Mouse (Mus musculus) heart, postnatal 25 days (tissue): Measurements from ENCODE around the gene Rubcnl. TPM values are rescaled to one million over a fixed set of nuclear protein-coding genes. Genes with fewer than 3 reads are reported as not detected.

Experiments
- DNase-seq: peaks from one replicate; pipeline ENCODE4 v3.0.0; 2022; ENCODE audit warnings: low spot score
- intact Hi-C: fragments of 180-260 bp; cut with DNase I; formaldehyde crosslinking; loops from one replicate; pipeline ENCODE4 v1.15.1; 2025
- total RNA-seq, 2 experiments: library from RNA; stranded (reverse); gene quantifications; 2 replicates each; pipeline ENCODE4 v1.2.3; 2021

The Rubcnl gene
- total RNA-seq, 2 experiments from 2014 or later: 0.49 to 1.1 TPM

DNA sequence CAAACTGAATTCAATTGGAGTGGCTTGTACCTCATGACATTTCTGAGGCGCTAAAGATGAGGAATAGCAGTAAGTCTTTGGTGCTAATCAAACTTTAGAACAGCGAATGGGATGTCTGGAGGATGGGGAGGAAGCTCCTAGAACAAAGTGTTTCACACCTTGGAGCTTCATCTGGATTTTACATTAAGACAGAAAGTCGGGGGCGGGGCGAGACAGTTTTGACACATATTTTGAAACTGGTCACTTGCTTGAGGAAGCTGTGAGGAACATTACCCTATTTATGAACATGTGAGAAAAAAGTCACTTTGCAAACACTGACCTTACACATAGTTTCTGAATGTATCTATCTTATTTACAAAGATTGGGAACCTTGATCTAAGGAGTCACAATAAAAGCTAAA is 49.4 kb downstream of the Rubcnl start:
- no peak for DNase-seq
- intact Hi-C loops: no loop called here

DNA sequence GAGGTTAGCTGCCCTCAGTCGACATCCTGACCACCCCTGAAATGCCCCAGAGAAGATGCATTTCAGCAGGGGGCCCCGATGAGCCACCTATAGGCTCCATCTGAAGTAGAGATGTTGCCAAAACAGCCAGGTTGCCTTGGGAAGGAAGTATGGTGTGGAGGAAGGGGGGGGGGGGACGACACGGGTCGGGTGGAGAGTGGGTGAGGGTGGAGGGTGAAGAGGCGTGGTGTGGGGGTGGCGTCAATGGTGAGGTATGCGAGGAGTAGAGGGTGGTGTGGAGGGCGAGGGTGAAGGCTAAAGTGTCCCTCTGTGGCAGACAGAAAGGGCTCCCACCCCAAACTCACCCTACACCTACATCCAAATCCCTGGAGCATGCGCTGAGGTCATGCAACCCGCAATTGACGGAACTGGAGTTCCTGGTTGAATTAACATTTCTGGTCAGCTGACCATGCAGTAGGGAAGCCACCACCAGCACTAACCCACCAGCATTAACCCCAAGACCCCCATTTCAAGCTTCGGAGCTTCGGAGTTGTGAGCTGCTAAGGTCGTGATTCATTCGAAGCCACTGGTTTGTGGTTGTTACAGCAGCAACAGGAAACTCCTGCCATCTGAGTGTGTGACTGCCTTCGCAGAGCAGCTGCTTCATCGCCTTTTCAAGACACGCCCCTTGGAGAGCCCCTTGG is 52.7 kb downstream of the Rubcnl start:
- intact Hi-C loops: no loop called here

DNA sequence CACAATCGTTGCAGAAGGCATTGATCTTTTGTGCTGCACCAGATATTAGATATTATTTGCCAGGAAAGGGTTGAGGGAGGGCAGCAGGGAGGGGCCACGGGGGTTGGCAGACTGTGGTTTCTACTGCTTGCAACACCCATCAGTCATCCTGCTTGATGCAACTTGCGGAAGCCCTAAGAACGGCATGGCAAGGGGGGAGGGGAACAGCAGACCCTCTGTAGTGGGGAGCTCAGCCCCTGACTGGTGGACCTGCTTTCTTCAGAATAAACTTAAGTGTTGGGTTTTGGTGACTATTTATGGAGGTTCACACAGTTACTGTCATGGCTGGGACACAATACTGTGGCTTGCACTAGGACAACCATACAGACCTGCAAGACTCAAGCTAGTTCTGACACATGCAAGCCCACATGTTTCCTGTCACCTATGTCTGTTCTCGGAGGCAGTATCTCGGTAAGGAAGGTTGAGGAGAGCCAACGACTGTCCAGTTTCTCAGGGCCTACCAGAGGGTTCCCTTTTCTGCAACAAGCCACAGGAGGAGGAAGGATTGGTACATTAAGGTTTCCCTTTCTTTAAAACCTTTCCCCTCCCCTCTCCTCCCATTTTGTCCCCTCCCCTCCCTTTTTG is 53.6 kb downstream of the Rubcnl start:
- DNase-seq: no peak
- intact Hi-C loops: no loop called here

More for the DNA sequence above, 52.7 kb downstream of the Rubcnl start:
- DNase-seq: no peak

DNA sequence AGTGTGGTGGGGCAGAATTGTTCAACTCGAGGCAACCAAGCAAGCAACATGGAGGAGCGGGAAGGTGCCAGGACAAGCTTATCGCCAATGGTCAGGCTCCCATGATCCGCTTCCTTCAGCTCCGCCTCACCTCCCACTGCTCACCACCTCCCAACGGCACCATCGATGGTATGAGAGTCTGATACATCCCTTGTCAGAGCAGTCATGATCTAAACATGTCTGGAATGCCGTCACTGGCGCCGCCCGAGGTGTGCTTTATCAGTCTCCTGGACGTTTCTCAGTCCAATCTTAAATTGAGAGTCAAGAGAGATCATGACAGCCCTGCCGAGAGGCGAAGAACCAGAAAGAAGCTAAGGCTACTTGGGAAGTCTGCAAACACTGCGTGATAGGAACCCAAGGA is 55.3 kb downstream of the Rubcnl start:
- DNase-seq: no peak
- intact Hi-C loops: no loop called here

DNA sequence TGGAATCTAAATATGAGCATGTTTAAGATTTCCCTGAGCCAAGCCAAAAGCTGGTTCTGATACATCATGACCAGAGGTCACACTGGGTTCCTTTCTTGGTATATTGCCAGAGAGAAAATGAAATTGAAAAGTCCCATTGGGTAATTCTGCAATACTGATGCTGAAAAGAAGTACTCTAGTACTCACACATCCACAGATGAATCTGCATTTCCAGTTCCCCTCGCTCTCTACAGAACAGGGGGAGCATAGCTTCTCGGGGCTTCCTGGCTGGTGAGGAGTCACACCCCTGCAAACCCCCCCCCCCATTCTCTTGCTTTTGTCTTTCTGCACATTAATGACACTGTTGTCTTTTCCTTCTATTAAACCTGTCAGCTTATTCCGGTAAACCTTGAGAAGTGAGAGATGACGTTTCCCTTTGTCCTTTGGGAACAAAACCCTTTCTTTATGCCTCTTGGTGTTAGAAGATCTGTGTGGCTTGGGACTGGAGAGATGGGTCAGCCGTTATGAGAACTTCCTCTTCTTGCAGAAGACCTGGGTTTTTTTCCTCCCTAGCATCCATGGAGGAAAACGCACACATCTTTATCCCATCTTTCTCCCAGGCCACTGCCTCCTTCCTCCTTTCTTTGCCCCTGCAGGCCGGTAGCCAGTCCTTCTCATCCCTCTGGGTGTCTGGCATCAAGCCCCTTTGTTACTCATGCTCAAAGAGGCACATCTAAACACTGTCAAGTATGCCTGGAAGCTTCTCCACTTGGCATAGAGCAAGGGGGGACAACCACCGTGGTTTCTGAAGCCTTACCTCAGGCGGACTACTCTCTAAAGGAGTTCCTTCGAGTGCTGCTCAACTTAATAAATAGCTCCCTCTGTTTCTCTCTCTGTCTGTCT is 59.7 kb downstream of the Rubcnl start:
- intact Hi-C loops: no loop called here
- no peak for DNase-seq

DNA sequence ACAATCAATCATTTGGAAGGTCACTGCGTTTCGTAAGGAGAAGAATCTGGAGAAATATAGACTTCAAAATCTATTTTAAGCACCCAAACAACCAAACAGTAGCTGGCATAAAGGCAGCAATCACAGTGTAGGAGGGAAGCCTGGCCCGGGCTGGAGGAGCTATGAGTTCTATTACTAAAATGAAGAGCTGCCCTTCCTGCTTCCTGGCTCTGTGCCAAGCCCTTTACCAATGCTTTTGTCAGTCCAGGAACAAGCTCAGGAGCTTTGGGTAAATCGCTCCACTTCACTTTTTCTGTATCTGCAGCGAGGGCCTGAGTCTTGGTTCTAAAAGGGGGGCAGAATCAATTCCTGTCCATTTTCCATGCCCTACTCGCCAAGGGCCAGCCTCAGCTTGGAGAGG is 62.1 kb downstream of the Rubcnl start:
- intact Hi-C loops: no loop called here
- DNase-seq: no peak

Other genes with a start within 250 kb of the Rubcnl start
- 10 to 100 TPM; 16.8 to 17.9 TPM for gene Lrch1, start 68.2 kb upstream of the Rubcnl start, total RNA-seq
- gene Lrrc63, start 114.9 kb downstream of the Rubcnl start, total RNA-seq: not detected
- 10 to 100 TPM; 12.9 to 13.0 TPM for gene Lcp1, start 115.1 kb downstream of the Rubcnl start, total RNA-seq
- not detected for gene Cpb2, start 226.3 kb downstream of the Rubcnl start, total RNA-seq